Mouse (Mus musculus) heart, adult 2 months (tissue): ENCODE results near the gene Lin54.

ENCODE experiments used
- CTCF ChIP-seq: fragments of 200-600 bp; IDR thresholded peaks from 2 replicates; pipeline ENCODE4 v1.8.1; 2022; ENCODE audit warnings: antibody characterized with exemption, mild to moderate bottlenecking, moderate library complexity
- EP300 ChIP-seq: fragments of 200-500 bp; IDR thresholded peaks from 2 replicates; pipeline ENCODE4 v1.6.1; 2011; ENCODE audit warnings: low read depth, low read length, control low read depth; ENCODE audit not compliant: insufficient read depth

- TF ChIP-seq EP300 (no peak), CTCF (no peak)
These were observed 103.7 kb downstream of the Lin54 start for GRCm38 (mm10) chr5:100396753-100397152.
